Mouse (Mus musculus): ENCODE data around the gene Ssh2. TPM values are rescaled to one million over a fixed set of nuclear protein-coding genes. Genes with fewer than 3 reads are reported as not detected.

The Ssh2 gene
- polyA plus RNA-seq, 1 experiment: 6.1 TPM

GRCm38 (mm10) chr11:77506273-77506672 lies 290.2 kb downstream of the Ssh2 start:
- Histone ChIP-seq H3K4me1 (ENCODE audit: control insufficient read depth, insufficient read depth, low read length) (peaks cover 7% of the 10 kb centered on the region), H3K9ac (ENCODE audit: low read depth, poor library complexity, severe bottlenecking) (no peak overlapping the region), H3K9me3 (replicated peaks; ENCODE audit: control insufficient read depth, insufficient read depth, low read length, poor library complexity, severe bottlenecking) (no peaks in the 10 kb centered on the region), H3K4me3 (ENCODE audit: low read depth, low read length) (no peak overlapping the region), H3K36me3 (ENCODE audit: control insufficient read depth, insufficient read depth, low read length, poor library complexity, severe bottlenecking) (peaks cover 30% of the 10 kb centered on the region), H3K27ac (ENCODE audit: insufficient read depth, low read length) (no peak overlapping the region), H3K27me3 (ENCODE audit: control insufficient read depth, insufficient read depth, low read length, poor library complexity, severe bottlenecking) (no peaks in the 10 kb centered on the region)
- TF ChIP-seq CTCF (IDR thresholded peaks at IDR 0.05; ENCODE audit: low read depth, low read length): no peak
- no peak for TF ChIP-seq EP300 (IDR thresholded peaks at IDR 0.05; ENCODE audit: insufficient read depth, low read depth, low read length)
- TF ChIP-seq POLR2A (IDR thresholded peaks at IDR 0.05; ENCODE audit: insufficient read depth, low read length): no peak

DNA sequence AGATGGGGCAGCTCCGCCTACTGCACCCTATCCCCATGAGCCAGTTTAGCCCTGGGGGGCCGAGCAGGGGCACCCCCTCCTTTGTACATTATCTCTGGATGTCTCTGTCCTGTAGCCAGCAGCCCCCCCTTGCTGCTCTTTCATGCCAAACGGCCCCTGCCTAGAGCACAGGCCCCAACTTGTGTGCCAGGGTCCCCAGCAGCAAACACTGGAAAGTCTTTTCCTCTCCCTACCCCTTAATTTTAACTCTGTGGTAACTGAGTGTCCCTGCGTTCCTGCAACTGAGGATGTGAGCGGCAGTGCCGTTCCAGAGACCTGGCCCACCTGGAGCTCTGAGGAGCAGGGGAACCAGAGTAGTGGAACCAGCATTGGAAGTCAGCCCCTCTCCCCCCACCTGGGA lies 290.9 kb downstream of the Ssh2 start:
- Histone ChIP-seq H3K9me3 (replicated peaks; ENCODE audit: control insufficient read depth, insufficient read depth, low read length, poor library complexity, severe bottlenecking) (no peaks in the 10 kb centered on the region), H3K27me3 (ENCODE audit: control insufficient read depth, insufficient read depth, low read length, poor library complexity, severe bottlenecking) (no peaks in the 10 kb centered on the region), H3K4me1 (ENCODE audit: control insufficient read depth, insufficient read depth, low read length) (peaks cover 7% of the 10 kb centered on the region), H3K27ac (ENCODE audit: insufficient read depth, low read length) (no peak overlapping the region), H3K9ac (ENCODE audit: low read depth, poor library complexity, severe bottlenecking) (no peak overlapping the region), H3K4me3 (ENCODE audit: low read depth, low read length) (no peak overlapping the region), H3K36me3 (ENCODE audit: control insufficient read depth, insufficient read depth, low read length, poor library complexity, severe bottlenecking) (peaks cover 30% of the 10 kb centered on the region)
- TF ChIP-seq CTCF (IDR thresholded peaks at IDR 0.05; ENCODE audit: low read depth, low read length) (no peak), EP300 (IDR thresholded peaks at IDR 0.05; ENCODE audit: insufficient read depth, low read depth, low read length) (no peak), POLR2A (IDR thresholded peaks at IDR 0.05; ENCODE audit: insufficient read depth, low read length) (no peak)

GRCm38 (mm10) chr11:77507426-77507825 lies 291.3 kb downstream of the Ssh2 start:
- TF ChIP-seq POLR2A (IDR thresholded peaks at IDR 0.05; ENCODE audit: insufficient read depth, low read length) (no peak), EP300 (IDR thresholded peaks at IDR 0.05; ENCODE audit: insufficient read depth, low read depth, low read length) (no peak), CTCF (IDR thresholded peaks at IDR 0.05; ENCODE audit: low read depth, low read length) (no peak)
- H3K4me1 ChIP-seq (ENCODE audit: control insufficient read depth, insufficient read depth, low read length): peaks cover 7% of the 10 kb centered on the region
- H3K9me3 ChIP-seq (replicated peaks; ENCODE audit: control insufficient read depth, insufficient read depth, low read length, poor library complexity, severe bottlenecking): no peaks in the 10 kb centered on the region
- H3K9ac ChIP-seq (ENCODE audit: low read depth, poor library complexity, severe bottlenecking): no peak overlapping the region
- H3K4me3 ChIP-seq (ENCODE audit: low read depth, low read length): no peak overlapping the region
- H3K27ac ChIP-seq (ENCODE audit: insufficient read depth, low read length): no peak overlapping the region
- peaks cover 30% of the 10 kb centered on the region for H3K36me3 ChIP-seq (ENCODE audit: control insufficient read depth, insufficient read depth, low read length, poor library complexity, severe bottlenecking)
- H3K27me3 ChIP-seq (ENCODE audit: control insufficient read depth, insufficient read depth, low read length, poor library complexity, severe bottlenecking): no peaks in the 10 kb centered on the region

DNA sequence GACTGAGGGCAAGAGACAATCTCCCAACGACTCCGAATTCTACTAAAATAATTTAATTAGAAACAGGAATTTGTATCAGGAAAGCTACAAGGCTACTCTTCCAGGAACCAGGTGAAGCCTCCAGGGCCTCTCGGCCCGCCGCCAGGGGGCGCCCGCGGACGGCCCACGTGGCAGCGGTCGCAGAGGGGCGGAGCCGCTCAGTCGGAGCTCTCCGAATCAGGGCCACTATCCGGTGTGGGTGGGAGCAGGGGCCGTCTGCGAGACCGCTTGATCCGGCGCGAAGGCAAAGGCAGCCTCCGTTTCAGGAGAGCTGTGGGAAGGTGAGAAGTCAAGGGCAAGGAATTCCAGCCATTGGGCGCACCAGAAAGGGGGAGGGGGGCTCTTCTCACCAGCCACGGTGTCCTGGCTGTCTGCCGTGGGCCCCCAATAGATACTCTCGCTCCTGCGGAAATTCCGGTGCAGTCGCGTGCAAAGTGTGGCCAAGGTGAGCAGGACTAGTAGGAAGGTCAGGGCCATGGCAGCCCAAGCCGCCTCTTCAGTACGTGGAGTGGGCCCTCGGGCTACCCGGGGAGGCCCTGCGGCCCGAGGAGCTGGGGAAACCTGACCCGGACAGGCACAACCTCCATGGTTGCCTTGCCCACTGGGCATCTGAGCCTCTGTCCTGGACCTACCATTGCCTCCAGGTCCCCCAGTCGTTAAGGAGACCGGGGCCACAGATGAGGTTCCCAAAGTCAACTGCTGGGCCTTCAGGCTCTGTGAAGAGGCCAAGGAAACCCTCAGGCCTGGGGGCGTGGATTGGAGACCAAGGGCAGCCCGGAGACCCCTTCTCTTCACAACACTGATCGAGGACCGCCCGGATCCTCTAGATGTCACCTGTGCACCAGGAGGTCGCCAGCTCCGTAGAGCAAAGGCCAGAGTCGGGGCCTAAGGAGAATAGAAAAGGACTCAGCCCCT lies 292.3 kb downstream of the Ssh2 start:
- H3K27me3 ChIP-seq (ENCODE audit: control insufficient read depth, insufficient read depth, low read length, poor library complexity, severe bottlenecking): no peaks in the 10 kb centered on the region
- H3K36me3 ChIP-seq (ENCODE audit: control insufficient read depth, insufficient read depth, low read length, poor library complexity, severe bottlenecking): peaks cover 30% of the 10 kb centered on the region
- H3K9me3 ChIP-seq (replicated peaks; ENCODE audit: control insufficient read depth, insufficient read depth, low read length, poor library complexity, severe bottlenecking): no peaks in the 10 kb centered on the region
- no peak overlapping the region for H3K27ac ChIP-seq (ENCODE audit: insufficient read depth, low read length)
- peak overlapping the region; percentile 61 for H3K4me3 ChIP-seq (ENCODE audit: low read depth, low read length)
- H3K4me1 ChIP-seq (ENCODE audit: control insufficient read depth, insufficient read depth, low read length): peaks cover 4% of the 10 kb centered on the region
- H3K9ac ChIP-seq (ENCODE audit: low read depth, poor library complexity, severe bottlenecking): peak overlapping the region; percentile 66
- TF ChIP-seq POLR2A (IDR thresholded peaks at IDR 0.05; ENCODE audit: insufficient read depth, low read length): no peak
- TF ChIP-seq CTCF (IDR thresholded peaks at IDR 0.05; ENCODE audit: low read depth, low read length): peak; percentile 65
- 0 out of 2 replicates have a peak, but pooled peaks have one; percentile 12 for TF ChIP-seq EP300 (IDR thresholded peaks at IDR 0.05; ENCODE audit: insufficient read depth, low read depth, low read length)

Other genes starting within 250 kb of the Ssh2 start
- gene Slc6a4, start 217.7 kb upstream of the Ssh2 start, polyA plus RNA-seq (2011; ENCODE audit: insufficient read depth, insufficient read length, low read depth, missing spikeins): not detected in 2 replicates
- gene Nsrp1, start 137.9 kb upstream of the Ssh2 start, polyA plus RNA-seq (2011; ENCODE audit: insufficient read depth, insufficient read length, low read depth, missing spikeins): 28.3 and 35.4 TPM in 2 replicates
- gene Efcab5, start 27.3 kb upstream of the Ssh2 start, polyA plus RNA-seq (2011; ENCODE audit: insufficient read depth, insufficient read length, low read depth, missing spikeins): not detected in 2 replicates
- gene Coro6, start 246.1 kb downstream of the Ssh2 start, polyA plus RNA-seq (2011; ENCODE audit: insufficient read depth, insufficient read length, low read depth, missing spikeins): 1.8 and 2.1 TPM in 2 replicates